Mouse (Mus musculus): Measurements from ENCODE around the gene Lrrc56.
A peak's percentile ranks its signal among the peaks of the same experiment; 100 is the strongest.
"Not testable (repeated sequence)": the region's sequence is repeated elsewhere in the genome, so short reads cannot be mapped to it uniquely, and the experiment has no call there.

The Lrrc56 gene

GRCm38 (mm10) chr7:141216894-141217293 is 22.9 kb downstream of the Lrrc56 start:
- DNase-seq (ENCODE audit: low read depth, low spot score), result no peak

GRCm38 (mm10) chr7:141217343-141218013 is 23.5 kb downstream of the Lrrc56 start:
- no peak for DNase-seq (ENCODE audit: low read depth, low spot score)

GRCm38 (mm10) chr7:141218141-141218540 is 24.2 kb downstream of the Lrrc56 start:
- no peak for DNase-seq (ENCODE audit: low read depth, low spot score)

- DNase-seq (ENCODE audit: low read depth, low spot score), result no peak
These were observed 24.7 kb downstream of the Lrrc56 start for GRCm38 (mm10) chr7:141218557-141219133.

- DNase-seq (ENCODE audit: low read depth, low spot score), result no peak
These were observed 25.7 kb downstream of the Lrrc56 start for GRCm38 (mm10) chr7:141219558-141220099.

GRCm38 (mm10) chr7:141220377-141220776 is 26.4 kb downstream of the Lrrc56 start:
- no peak for DNase-seq (ENCODE audit: low read depth, low spot score)

- peak; percentile 98 for DNase-seq (ENCODE audit: low read depth, low spot score)
These were observed 27.5 kb downstream of the Lrrc56 start for GRCm38 (mm10) chr7:141221249-141222125.

- no peak for DNase-seq (ENCODE audit: low read depth, low spot score)
These were observed 28.1 kb downstream of the Lrrc56 start for GRCm38 (mm10) chr7:141222126-141222467.

- no peak for DNase-seq (ENCODE audit: low read depth, low spot score)
These were observed 28.8 kb downstream of the Lrrc56 start for GRCm38 (mm10) chr7:141222696-141223215.

- no peak for DNase-seq (ENCODE audit: low read depth, low spot score)
These were observed 32.6 kb downstream of the Lrrc56 start for GRCm38 (mm10) chr7:141226535-141226934.

GRCm38 (mm10) chr7:141227796-141228195 is 33.8 kb downstream of the Lrrc56 start:
- no peak for DNase-seq (ENCODE audit: low read depth, low spot score)

- peak; percentile 90 for DNase-seq (ENCODE audit: low read depth, low spot score)
These were observed 34.5 kb downstream of the Lrrc56 start, which contains the start of gene Phrf1 for GRCm38 (mm10) chr7:141228279-141229067. TSS of gene Phrf1 (plus strand) at chr7:141228784.

GRCm38 (mm10) chr7:141229702-141230101 is 35.7 kb downstream of the Lrrc56 start:
- no peak for DNase-seq (ENCODE audit: low read depth, low spot score)

GRCm38 (mm10) chr7:141230570-141230969 is 36.6 kb downstream of the Lrrc56 start:
- DNase-seq (ENCODE audit: low read depth, low spot score), result no peak

GRCm38 (mm10) chr7:141231111-141231510 is 37.2 kb downstream of the Lrrc56 start:
- no peak for DNase-seq (ENCODE audit: low read depth, low spot score)

- no peak for DNase-seq (ENCODE audit: low read depth, low spot score)
These were observed 37.6 kb downstream of the Lrrc56 start for GRCm38 (mm10) chr7:141231551-141231950.

GRCm38 (mm10) chr7:141250486-141250885 is 56.5 kb downstream of the Lrrc56 start:
- DNase-seq (ENCODE audit: low read depth, low spot score), result not testable (repeated sequence)

- DNase-seq (ENCODE audit: low read depth, low spot score), result no peak
These were observed 62.2 kb downstream of the Lrrc56 start for GRCm38 (mm10) chr7:141256159-141256558.
